Mouse (Mus musculus): ENCODE measurements around the gene Ifi47. TPM values are rescaled to one million over a fixed set of nuclear protein-coding genes. Genes with fewer than 3 reads are reported as not detected.

The Ifi47 gene
- polyA plus RNA-seq, 1 experiment = not detected

- WGBS = 77% methylated on average over 1 of the region's 1 CpGs
- no peak overlapping the region for H3K27ac ChIP-seq (ENCODE audit: insufficient read depth, low read depth, low read length)
- H3K4me1 ChIP-seq (ENCODE audit: control insufficient read depth, insufficient read depth, low read length) = no peaks in the 10 kb centered on the region
- H3K4me3 ChIP-seq (ENCODE audit: insufficient read depth, low read depth, low read length) = no peak overlapping the region
- TF ChIP-seq CTCF (IDR thresholded peaks at IDR 0.05; ENCODE audit: insufficient read depth, low read depth, low read length) (no peak), POLR2A (IDR thresholded peaks at IDR 0.05; ENCODE audit: insufficient read depth, low read depth, low read length) (no peak)
Measured at GRCm38 (mm10) chr11:49080636-49081035, 4.2 kb downstream of the Ifi47 start.

- Histone ChIP-seq H3K4me3 (ENCODE audit: insufficient read depth, low read depth, low read length) (no peak overlapping the region), H3K4me1 (ENCODE audit: control insufficient read depth, insufficient read depth, low read length) (no peaks in the 10 kb centered on the region), H3K27ac (ENCODE audit: insufficient read depth, low read depth, low read length) (no peak overlapping the region)
- 81% methylated on average over 4 of the region's 4 CpGs for WGBS
- no peak for TF ChIP-seq CTCF (IDR thresholded peaks at IDR 0.05; ENCODE audit: insufficient read depth, low read depth, low read length)
- no peak for TF ChIP-seq POLR2A (IDR thresholded peaks at IDR 0.05; ENCODE audit: insufficient read depth, low read depth, low read length)
Measured at GRCm38 (mm10) chr11:49081356-49081755, 5.0 kb downstream of the Ifi47 start.

- 85% methylated on average over 3 of the region's 3 CpGs for WGBS
- Histone ChIP-seq H3K4me3 (ENCODE audit: insufficient read depth, low read depth, low read length) (no peak overlapping the region), H3K4me1 (ENCODE audit: control insufficient read depth, insufficient read depth, low read length) (no peaks in the 10 kb centered on the region), H3K27ac (ENCODE audit: insufficient read depth, low read depth, low read length) (no peak overlapping the region)
- TF ChIP-seq CTCF (IDR thresholded peaks at IDR 0.05; ENCODE audit: insufficient read depth, low read depth, low read length) = no peak
- TF ChIP-seq POLR2A (IDR thresholded peaks at IDR 0.05; ENCODE audit: insufficient read depth, low read depth, low read length) = no peak
Measured at GRCm38 (mm10) chr11:49081886-49082285, 5.5 kb downstream of the Ifi47 start.

GRCm38 (mm10) chr11:49083146-49083545 lies 6.8 kb downstream of the Ifi47 start:
- Histone ChIP-seq H3K27ac (ENCODE audit: insufficient read depth, low read depth, low read length) (no peak overlapping the region), H3K4me1 (ENCODE audit: control insufficient read depth, insufficient read depth, low read length) (peaks cover 2% of the 10 kb centered on the region), H3K4me3 (ENCODE audit: insufficient read depth, low read depth, low read length) (no peak overlapping the region)
- TF ChIP-seq CTCF (IDR thresholded peaks at IDR 0.05; ENCODE audit: insufficient read depth, low read depth, low read length) = no peak
- no peak for TF ChIP-seq POLR2A (IDR thresholded peaks at IDR 0.05; ENCODE audit: insufficient read depth, low read depth, low read length)
- 73% methylated on average over 1 of the region's 1 CpGs for WGBS

- TF ChIP-seq POLR2A (IDR thresholded peaks at IDR 0.05; ENCODE audit: insufficient read depth, low read depth, low read length) (no peak), CTCF (IDR thresholded peaks at IDR 0.05; ENCODE audit: insufficient read depth, low read depth, low read length) (no peak)
- Histone ChIP-seq H3K27ac (ENCODE audit: insufficient read depth, low read depth, low read length) (no peak overlapping the region), H3K4me1 (ENCODE audit: control insufficient read depth, insufficient read depth, low read length) (peaks cover 5% of the 10 kb centered on the region), H3K4me3 (ENCODE audit: insufficient read depth, low read depth, low read length) (no peak overlapping the region)
- 85% methylated on average over 3 of the region's 3 CpGs for WGBS
Measured at GRCm38 (mm10) chr11:49083808-49084207, 7.4 kb downstream of the Ifi47 start.

- no peak overlapping the region for H3K4me3 ChIP-seq (ENCODE audit: insufficient read depth, low read depth, low read length)
- 94% methylated on average over 1 of the region's 1 CpGs for WGBS
- peaks cover 5% of the 10 kb centered on the region for H3K4me1 ChIP-seq (ENCODE audit: control insufficient read depth, insufficient read depth, low read length)
- TF ChIP-seq CTCF (IDR thresholded peaks at IDR 0.05; ENCODE audit: insufficient read depth, low read depth, low read length) = no peak
- TF ChIP-seq POLR2A (IDR thresholded peaks at IDR 0.05; ENCODE audit: insufficient read depth, low read depth, low read length) = no peak
- no peak overlapping the region for H3K27ac ChIP-seq (ENCODE audit: insufficient read depth, low read depth, low read length)
Measured at GRCm38 (mm10) chr11:49084385-49084784, 8.0 kb downstream of the Ifi47 start.

GRCm38 (mm10) chr11:49084875-49085274 lies 8.5 kb downstream of the Ifi47 start:
- no peak overlapping the region for H3K27ac ChIP-seq (ENCODE audit: insufficient read depth, low read depth, low read length)
- no peak overlapping the region for H3K4me3 ChIP-seq (ENCODE audit: insufficient read depth, low read depth, low read length)
- H3K4me1 ChIP-seq (ENCODE audit: control insufficient read depth, insufficient read depth, low read length) = peaks cover 5% of the 10 kb centered on the region
- TF ChIP-seq CTCF (IDR thresholded peaks at IDR 0.05; ENCODE audit: insufficient read depth, low read depth, low read length) (no peak), POLR2A (IDR thresholded peaks at IDR 0.05; ENCODE audit: insufficient read depth, low read depth, low read length) (no peak)
- 33% methylated on average over 3 of the region's 3 CpGs for WGBS

GRCm38 (mm10) chr11:49086858-49087361 lies 10.5 kb downstream of the Ifi47 start:
- no peak for TF ChIP-seq CTCF (IDR thresholded peaks at IDR 0.05; ENCODE audit: insufficient read depth, low read depth, low read length)
- no peak for TF ChIP-seq POLR2A (IDR thresholded peaks at IDR 0.05; ENCODE audit: insufficient read depth, low read depth, low read length)
- Histone ChIP-seq H3K27ac (ENCODE audit: insufficient read depth, low read depth, low read length) (no peak overlapping the region), H3K4me3 (ENCODE audit: insufficient read depth, low read depth, low read length) (no peak overlapping the region), H3K4me1 (ENCODE audit: control insufficient read depth, insufficient read depth, low read length) (peaks cover 5% of the 10 kb centered on the region)
- WGBS = 76% methylated on average over 6 of the region's 6 CpGs

- 42% methylated on average over 22 of the region's 22 CpGs for WGBS
- Histone ChIP-seq H3K27ac (ENCODE audit: insufficient read depth, low read depth, low read length) (no peak overlapping the region), H3K4me3 (ENCODE audit: insufficient read depth, low read depth, low read length) (no peak overlapping the region), H3K4me1 (ENCODE audit: control insufficient read depth, insufficient read depth, low read length) (peaks cover 5% of the 10 kb centered on the region)
- TF ChIP-seq POLR2A (IDR thresholded peaks at IDR 0.05; ENCODE audit: insufficient read depth, low read depth, low read length) (no peak), CTCF (IDR thresholded peaks at IDR 0.05; ENCODE audit: insufficient read depth, low read depth, low read length) (no peak)
Measured at GRCm38 (mm10) chr11:49087830-49088616, 11.6 kb downstream of the Ifi47 start.

Data from olfactory bulb, adult 2 months (tissue).